In the genomic region with DNA sequence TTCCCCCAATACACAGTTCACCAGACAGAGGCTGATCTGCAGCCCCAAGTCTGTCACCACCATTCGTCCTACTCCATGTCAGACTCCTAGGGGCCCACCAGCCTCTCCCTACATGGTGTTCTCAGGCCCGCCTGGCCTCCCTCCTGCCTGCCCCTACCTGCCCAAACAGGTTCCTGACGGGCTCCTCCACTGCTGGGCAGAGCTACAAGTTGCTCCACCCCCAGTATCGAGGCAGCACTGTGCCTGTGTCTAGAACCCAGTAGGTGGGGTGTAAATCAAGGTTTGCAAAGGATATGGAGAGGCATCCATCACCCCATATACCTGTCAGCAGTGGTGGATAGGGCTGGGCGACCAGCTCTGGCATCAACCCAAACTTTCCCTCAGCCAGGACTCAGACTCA, we compare ENCODE assay signal across 8 mouse cellular contexts. TPM values are rescaled to one million over a fixed set of nuclear protein-coding genes. Genes with fewer than 3 reads are reported as not detected.
A peak's percentile ranks its signal among the peaks of the same experiment; 100 is the strongest.
DNase-seq lines count a peak whose midpoint lies in the region; TF ChIP-seq lines count a peak whose summit lies in the region.
"Had no signal": no experiment of that assay in that cellular context is flagged by ENCODE, and none has a peak within 500 bp of the region (broad histone marks: within the 10 kb centered on the region; RNA-seq: fewer than 3 reads in every experiment).

TSS of gene Ttll10 (minus strand) at position 154 of the 400 bp plus-strand sequence.

- H3K4me3 ChIP-seq in cerebellum, adult 2 months (replicated peaks; ENCODE audit: insufficient read depth, low read depth, low read length) = no peak within 1 kb of the TSS

- 44% methylated on average over 5 of the region's 5 CpGs for WGBS in cerebellum, adult 2 months

- TF ChIP-seq CTCF in cerebellum, adult 2 months (IDR thresholded peaks at IDR 0.05; ENCODE audit: borderline replicate concordance, insufficient read depth, low read depth, low read length) = no peak

- H3K27ac ChIP-seq in cerebellum, adult 2 months (ENCODE audit: insufficient read depth, low read length) = no peak within 1 kb of the TSS

- H3K4me1 ChIP-seq in cerebellum, adult 2 months (ENCODE audit: control insufficient read depth, insufficient read depth, low read length) = no peaks in the 10 kb centered on the region

- no peaks in the 10 kb centered on the region for H3K27me3 ChIP-seq in cerebellum, adult 2 months (ENCODE audit: control insufficient read depth, insufficient read depth, low read length)

- no peak for TF ChIP-seq POLR2A in cerebellum, adult 2 months (IDR thresholded peaks at IDR 0.05; ENCODE audit: borderline replicate concordance, insufficient read depth, low read length)

- DNase-seq in ES-CJ7 (ENCODE audit: low read depth, low spot score) (peak; percentile 43), ZHBTc4 (ENCODE audit: low read depth, low spot score) (peak; percentile 51)
- DNase-seq in kidney, postnatal 14 days = peak; percentile 73
- DNase-seq in lung, postnatal 14 days = peak; percentile 49
- no peak for DNase-seq in left cerebral cortex, adult 18-20 months (ENCODE audit: low spot score in 2 of 2)
- no peak for DNase-seq in spleen, postnatal 36 days (ENCODE audit: low spot score in 2 of 2)
- DNase-seq in cerebellum, adult 2 months = no peak

RNA-seq across cellular contexts. Expression of gene Ttll10, which starts in this region (rescaled TPM):
- total RNA-seq in left cerebral cortex, adult 18-20 months (2021) = not detected
- 0.11 and 0.32 TPM in 2 replicates for polyA plus RNA-seq in cerebellum, adult 2 months (2012; rRNA removed)
- polyA plus RNA-seq: forebrain, embryonic 14.5 days had no signal

Comparison
In these comparisons a context has a peak if more than half of its experiments do, and no peak if none do; other contexts are left out.
1. DNase-seq: peak in ES-CJ7 (single experiment), ZHBTc4 (single experiment), kidney, postnatal 14 days (single experiment) and lung, postnatal 14 days (single experiment); none in left cerebral cortex, adult 18-20 months (0 of 2), spleen, postnatal 36 days (0 of 2) and cerebellum, adult 2 months (0 of 2).